17 mouse cellular contexts compared by ENCODE assay signal in the genomic region with DNA sequence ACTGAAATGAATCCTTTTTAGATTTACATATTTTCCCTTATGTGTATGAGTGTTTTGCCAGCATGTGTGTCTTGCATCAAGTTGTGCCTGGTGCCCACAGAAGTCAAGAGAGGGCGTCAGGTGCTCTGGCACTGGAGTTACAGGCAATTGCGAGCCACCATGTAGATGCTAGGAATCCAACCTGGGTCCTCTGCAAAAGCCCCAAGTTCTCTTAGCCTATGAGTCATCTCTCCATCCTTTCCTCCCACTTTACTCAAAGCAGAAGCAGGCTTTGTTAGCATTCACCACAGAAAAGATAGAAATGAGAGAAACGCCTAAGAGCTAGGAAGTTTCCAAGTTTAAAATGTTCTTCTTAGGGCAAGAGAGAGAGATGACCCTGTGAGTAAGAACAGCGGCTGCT.
"Had no signal": no experiment of that assay in that cellular context is flagged by ENCODE, and none has a peak within 500 bp of the region (broad histone marks: within the 10 kb centered on the region; RNA-seq: fewer than 3 reads in every experiment).

No protein-coding gene starts in this region.

- H3K36me3 ChIP-seq: liver, embryonic 13.5 days; midbrain, embryonic 12.5 days; midbrain, embryonic 15.5 days; neural tube, embryonic 12.5 days; neural tube, embryonic 15.5 days had no signal

- H3K27ac ChIP-seq: kidney, postnatal 0 days; layer of hippocampus, adult 2 months; liver, embryonic 13.5 days; midbrain, embryonic 12.5 days; midbrain, embryonic 15.5 days; neural tube, embryonic 12.5 days; neural tube, embryonic 15.5 days had no signal

- H3K4me3 ChIP-seq: layer of hippocampus, adult 2 months; liver, embryonic 13.5 days; megakaryocyte, embryonic 14.5 days; midbrain, embryonic 12.5 days; midbrain, embryonic 15.5 days; neural tube, embryonic 12.5 days; neural tube, embryonic 15.5 days had no signal

- DNase-seq: kidney, adult 18-20 months; kidney, adult 9 months; kidney, postnatal 25 days; liver, embryonic 13.5 days; lung, adult 2 months; lung, postnatal 14 days; lung, postnatal 4 days; thymus, adult 18-20 months; thymus, postnatal 14 days; thymus, postnatal 4 days had no signal
